Mouse (Mus musculus): ENCODE data around the gene Ccdc84. TPM values are rescaled to one million over a fixed set of nuclear protein-coding genes. Genes with fewer than 3 reads are reported as not detected.
"Not testable (repeated sequence)": the region's sequence is repeated elsewhere in the genome, so short reads cannot be mapped to it uniquely, and the experiment has no call there.

Ccdc84 gene
- total and polyA plus RNA-seq, 3 experiments: 10.2 to 32.2 (median 23.7) TPM

- DNase-seq (ENCODE audit: low spot score) (no peak), ATAC-seq (ENCODE audit: extremely low read depth, insufficient number of reproducible peaks, low FRiP score, poor library complexity, severe bottlenecking) (no peak)
- TF ChIP-seq GATA1 (IDR thresholded peaks at IDR 0.05; ENCODE audit: borderline replicate concordance, low read length) (no peak), TAL1 (conservative IDR thresholded peaks at IDR 0.05; ENCODE audit: low read depth, low read length) (no peak), GATA2 (IDR thresholded peaks at IDR 0.05; ENCODE audit: borderline replicate concordance, low read depth, low read length) (no peak)
- H3K4me1 ChIP-seq (ENCODE audit: insufficient read depth, low read depth, low read length): peaks cover 55% of the 10 kb centered on the region
- no peak overlapping the region; the same call in 1 of the 2 replicates for H3K4me3 ChIP-seq (ENCODE audit: low read depth, low read length)
- H3K27me3 ChIP-seq (ENCODE audit: insufficient read depth, low read length): no peaks in the 10 kb centered on the region
- no peaks in the 10 kb centered on the region for H3K9me3 ChIP-seq (replicated peaks)
- H3K36me3 ChIP-seq (replicated peaks): peaks cover 76% of the 10 kb centered on the region
These were observed 6.7 kb downstream of the Ccdc84 start for GRCm38 (mm10) chr9:44411601-44412130.

DNA sequence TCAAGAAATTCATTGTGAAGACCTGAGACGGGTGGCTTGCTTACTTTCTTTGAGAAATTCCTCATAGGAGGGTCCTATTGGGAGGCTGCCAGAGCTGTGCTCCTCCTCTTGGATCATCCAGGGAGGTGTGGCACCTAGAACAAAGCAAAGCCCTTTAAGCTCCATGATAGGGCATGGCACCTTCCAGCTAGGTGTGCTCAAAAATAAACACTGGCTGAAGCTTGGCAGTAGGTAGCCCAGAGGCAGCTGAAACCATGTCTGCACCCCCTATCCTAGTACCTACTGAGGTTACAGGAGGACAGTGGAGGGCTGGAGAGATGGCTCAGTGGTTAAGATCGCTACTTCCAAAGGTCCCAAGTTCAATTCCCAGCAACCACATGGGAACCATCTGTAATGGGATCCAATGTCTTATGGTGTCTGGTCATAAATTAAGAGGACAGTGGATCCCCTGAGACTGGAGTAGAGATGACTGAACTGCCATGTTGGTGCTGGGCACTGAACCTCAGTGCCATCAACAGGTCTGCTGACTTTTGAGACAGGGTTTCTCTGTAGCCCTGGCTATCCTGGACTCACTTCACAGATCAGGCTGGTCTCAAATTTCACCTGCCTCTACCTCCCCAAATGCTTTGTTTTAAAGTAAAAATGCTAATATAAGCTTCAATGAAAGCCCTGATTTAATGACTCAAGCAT is 7.6 kb downstream of the Ccdc84 start:
- Histone ChIP-seq H3K4me1 (ENCODE audit: insufficient read depth, low read depth, low read length) (peaks cover 52% of the 10 kb centered on the region), H3K27me3 (ENCODE audit: insufficient read depth, low read length) (no peaks in the 10 kb centered on the region), H3K9me3 (replicated peaks) (no peaks in the 10 kb centered on the region), H3K4me3 (ENCODE audit: low read depth, low read length) (peak overlapping the region; percentile 1; the same call in 1 of the 2 replicates), H3K36me3 (replicated peaks) (peaks cover 71% of the 10 kb centered on the region)
- DNase-seq (ENCODE audit: low spot score) (no peak), ATAC-seq (ENCODE audit: extremely low read depth, insufficient number of reproducible peaks, low FRiP score, poor library complexity, severe bottlenecking) (no peak)
- TF ChIP-seq GATA1 (IDR thresholded peaks at IDR 0.05; ENCODE audit: borderline replicate concordance, low read length): no peak
- TF ChIP-seq TAL1 (conservative IDR thresholded peaks at IDR 0.05; ENCODE audit: low read depth, low read length): no peak
- TF ChIP-seq GATA2 (IDR thresholded peaks at IDR 0.05; ENCODE audit: borderline replicate concordance, low read depth, low read length): no peak
- TF ChIP-seq CTCF (IDR thresholded peaks at IDR 0.05; ENCODE audit: low read depth, low read length): no peak
- no peak; the same call in 1 of the 2 replicates for TF ChIP-seq POLR2AphosphoS5 (IDR thresholded peaks at IDR 0.05; ENCODE audit: insufficient replicate concordance, low read depth, low read length)

DNA sequence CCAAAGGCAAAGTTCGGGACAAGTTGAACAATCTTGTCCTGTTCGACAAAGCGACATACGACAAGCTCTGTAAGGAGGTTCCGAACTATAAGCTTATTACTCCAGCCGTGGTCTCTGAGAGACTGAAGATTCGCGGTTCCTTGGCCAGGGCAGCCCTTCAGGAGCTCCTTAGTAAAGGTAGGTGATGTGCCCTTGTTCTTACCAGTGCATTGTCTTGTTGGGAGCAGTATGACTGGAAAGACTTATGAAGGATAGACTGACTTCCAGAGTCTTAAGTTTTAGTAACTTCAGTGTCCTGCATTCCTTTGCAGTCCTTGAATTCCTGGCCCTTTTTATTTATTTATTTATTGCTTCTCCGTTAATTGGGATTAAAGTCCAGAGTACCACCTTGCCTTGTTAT is 9.7 kb downstream of the Ccdc84 start:
- peaks cover 74% of the 10 kb centered on the region for H3K36me3 ChIP-seq (replicated peaks)
- not testable (repeated sequence) for ATAC-seq (ENCODE audit: extremely low read depth, insufficient number of reproducible peaks, low FRiP score, poor library complexity, severe bottlenecking); H3K27me3 ChIP-seq (ENCODE audit: insufficient read depth, low read length); H3K9me3 ChIP-seq (replicated peaks); DNase-seq (ENCODE audit: low spot score)
- peak overlapping the region; percentile 84 for H3K4me3 ChIP-seq (ENCODE audit: low read depth, low read length)
- H3K4me1 ChIP-seq (ENCODE audit: insufficient read depth, low read depth, low read length): peaks cover 60% of the 10 kb centered on the region

- Histone ChIP-seq H3K4me1 (ENCODE audit: insufficient read depth, low read depth, low read length) (peaks cover 56% of the 10 kb centered on the region), H3K9me3 (replicated peaks) (no peaks in the 10 kb centered on the region)
These were observed 10.6 kb downstream of the Ccdc84 start for GRCm38 (mm10) chr9:44407752-44408097.

DNA sequence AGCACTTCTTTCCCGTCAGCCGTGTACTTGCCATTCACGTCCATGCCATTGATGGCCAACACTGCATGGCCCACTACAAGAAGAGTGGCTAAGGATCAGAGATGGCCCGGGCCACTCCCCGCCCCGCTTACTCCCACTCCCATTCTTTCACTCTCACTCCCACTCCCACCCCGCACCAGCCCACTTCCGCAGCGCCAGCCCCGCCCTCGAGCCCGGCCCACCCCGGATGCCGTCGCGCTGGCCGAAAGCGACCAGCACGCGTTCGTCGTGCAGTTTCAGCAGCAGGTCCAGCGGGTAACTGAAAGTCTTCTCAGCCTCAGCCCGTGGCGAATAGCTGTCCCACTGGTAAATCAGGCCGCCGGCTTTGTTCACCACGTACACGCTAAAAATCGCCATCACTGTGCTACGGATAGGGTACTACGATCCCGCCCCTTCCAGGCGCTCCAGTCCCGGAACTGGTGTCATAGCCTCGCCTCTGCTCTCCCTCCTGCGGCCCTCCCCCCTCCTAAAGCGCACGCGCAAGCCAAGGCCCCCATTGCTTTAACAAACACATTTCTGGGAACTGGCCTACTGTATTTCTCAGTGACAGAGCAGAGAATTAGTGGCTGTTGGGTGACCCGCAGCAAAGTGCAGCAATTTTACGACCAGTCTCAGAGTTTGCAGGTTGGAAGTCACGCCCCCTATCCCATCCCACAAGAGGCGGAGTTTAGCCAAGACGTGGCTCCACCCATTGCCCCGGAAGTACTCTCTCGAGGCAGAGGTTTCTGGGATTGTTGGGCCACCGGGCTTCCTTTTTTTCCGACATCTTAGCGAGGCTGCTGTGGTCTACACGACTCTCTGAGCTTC is 11.2 kb downstream of the Ccdc84 start, which contains the start of the genes Rps25 and Trappc4:
Rps25 (plus strand) TSS at position 234 of the 846 bp plus-strand sequence.
Trappc4 (minus strand) TSS at position 695 of the 846 bp plus-strand sequence.
- ATAC-seq (ENCODE audit: extremely low read depth, insufficient number of reproducible peaks, low FRiP score, poor library complexity, severe bottlenecking): peak; percentile 85
- Histone ChIP-seq H3K9me3 (replicated peaks) (no peaks in the 10 kb centered on the region), H3K4me3 (ENCODE audit: low read depth, low read length) (peak within 1 kb of the TSS; percentile 84), H3K4me1 (ENCODE audit: insufficient read depth, low read depth, low read length) (peaks cover 55% of the 10 kb centered on the region), H3K27me3 (ENCODE audit: insufficient read depth, low read length) (no peaks in the 10 kb centered on the region), H3K36me3 (replicated peaks) (peaks cover 74% of the 10 kb centered on the region)
- DNase-seq (ENCODE audit: low spot score): peak; percentile 90
- no peak for TF ChIP-seq GATA1 (IDR thresholded peaks at IDR 0.05; ENCODE audit: borderline replicate concordance, low read length)
- TF ChIP-seq TAL1 (conservative IDR thresholded peaks at IDR 0.05; ENCODE audit: low read depth, low read length): no peak
- no peak for TF ChIP-seq POLR2AphosphoS5 (IDR thresholded peaks at IDR 0.05; ENCODE audit: insufficient replicate concordance, low read depth, low read length)
- no peak for TF ChIP-seq CTCF (IDR thresholded peaks at IDR 0.05; ENCODE audit: low read depth, low read length)
- TF ChIP-seq GATA2 (IDR thresholded peaks at IDR 0.05; ENCODE audit: borderline replicate concordance, low read depth, low read length): no peak

More at GRCm38 (mm10) chr9:44407752-44408097, 10.6 kb downstream of the Ccdc84 start:
- TF ChIP-seq POLR2AphosphoS5 (IDR thresholded peaks at IDR 0.05; ENCODE audit: insufficient replicate concordance, low read depth, low read length) (no peak), TAL1 (conservative IDR thresholded peaks at IDR 0.05; ENCODE audit: low read depth, low read length) (no peak), CTCF (IDR thresholded peaks at IDR 0.05; ENCODE audit: low read depth, low read length) (no peak), GATA1 (IDR thresholded peaks at IDR 0.05; ENCODE audit: borderline replicate concordance, low read length) (no peak)
- Histone ChIP-seq H3K36me3 (replicated peaks) (peaks cover 74% of the 10 kb centered on the region), H3K27me3 (ENCODE audit: insufficient read depth, low read length) (no peaks in the 10 kb centered on the region), H3K4me3 (ENCODE audit: low read depth, low read length) (peak overlapping the region; percentile 84)
- no peak for DNase-seq (ENCODE audit: low spot score)
- ATAC-seq (ENCODE audit: extremely low read depth, insufficient number of reproducible peaks, low FRiP score, poor library complexity, severe bottlenecking): no peak

DNA sequence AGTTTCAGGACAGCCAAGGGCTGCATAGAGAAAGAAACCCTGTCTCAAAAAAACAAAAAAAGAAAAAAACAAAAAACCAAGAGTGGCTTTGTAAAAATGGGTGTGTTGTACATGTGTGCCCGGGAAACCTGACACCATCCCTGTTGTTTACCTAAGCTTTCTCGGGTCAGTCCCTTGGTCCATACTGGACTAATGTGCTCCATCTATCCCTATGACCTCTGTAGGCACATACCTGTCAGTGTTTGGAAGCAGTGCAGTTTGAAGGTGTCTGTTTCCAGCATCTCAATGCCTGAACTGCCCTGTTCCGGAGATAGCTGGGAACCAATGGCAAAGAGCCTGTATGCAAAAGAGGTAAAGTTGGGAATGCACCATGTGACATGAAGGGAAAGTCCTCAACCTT is 13.4 kb downstream of the Ccdc84 start:
- ATAC-seq (ENCODE audit: extremely low read depth, insufficient number of reproducible peaks, low FRiP score, poor library complexity, severe bottlenecking): no peak

More for the DNA sequence above, 13.4 kb downstream of the Ccdc84 start:
- peaks cover 74% of the 10 kb centered on the region for H3K36me3 ChIP-seq (replicated peaks)
- no peak for DNase-seq (ENCODE audit: low spot score)
- no peaks in the 10 kb centered on the region for H3K27me3 ChIP-seq (ENCODE audit: insufficient read depth, low read length)
- H3K9me3 ChIP-seq (replicated peaks): no peaks in the 10 kb centered on the region
- H3K4me3 ChIP-seq (ENCODE audit: low read depth, low read length): no peak overlapping the region
- TF ChIP-seq TAL1 (conservative IDR thresholded peaks at IDR 0.05; ENCODE audit: low read depth, low read length) (no peak), CTCF (IDR thresholded peaks at IDR 0.05; ENCODE audit: low read depth, low read length) (no peak), GATA1 (IDR thresholded peaks at IDR 0.05; ENCODE audit: borderline replicate concordance, low read length) (no peak), POLR2AphosphoS5 (IDR thresholded peaks at IDR 0.05; ENCODE audit: insufficient replicate concordance, low read depth, low read length) (no peak), GATA2 (IDR thresholded peaks at IDR 0.05; ENCODE audit: borderline replicate concordance, low read depth, low read length) (no peak)
- peaks cover 56% of the 10 kb centered on the region for H3K4me1 ChIP-seq (ENCODE audit: insufficient read depth, low read depth, low read length)

Measured in G1E (cell line).